Mouse (Mus musculus): ENCODE results near the gene Pogz.
"Not testable (repeated sequence)": the region's sequence is repeated elsewhere in the genome, so short reads cannot be mapped to it uniquely, and the experiment has no call there.

Gene Pogz

DNA sequence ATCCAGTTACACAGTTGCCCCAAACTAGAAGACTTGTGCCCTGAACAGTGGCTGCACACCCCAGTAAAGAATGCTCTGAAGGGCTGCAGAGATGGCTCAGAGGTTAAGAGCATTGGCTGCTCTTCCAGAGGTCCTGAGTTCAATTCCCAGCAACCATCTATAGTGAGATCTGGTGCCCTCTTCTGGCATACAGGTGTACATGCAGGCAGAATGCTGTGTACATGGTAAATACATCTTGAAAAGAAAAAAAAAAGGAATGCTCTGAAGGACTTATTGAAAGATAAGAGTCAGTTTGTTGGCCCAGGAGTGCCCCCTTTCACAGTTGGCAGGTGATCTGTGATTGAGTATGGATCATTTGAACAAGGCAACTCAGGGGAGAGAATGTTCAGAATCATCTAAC lies 4.0 kb upstream of the Pogz start:
- no peak for DNase-seq

GRCm38 (mm10) chr3:94835396-94835795 lies 2.0 kb upstream of the Pogz start:
- DNase-seq, result no peak

DNA sequence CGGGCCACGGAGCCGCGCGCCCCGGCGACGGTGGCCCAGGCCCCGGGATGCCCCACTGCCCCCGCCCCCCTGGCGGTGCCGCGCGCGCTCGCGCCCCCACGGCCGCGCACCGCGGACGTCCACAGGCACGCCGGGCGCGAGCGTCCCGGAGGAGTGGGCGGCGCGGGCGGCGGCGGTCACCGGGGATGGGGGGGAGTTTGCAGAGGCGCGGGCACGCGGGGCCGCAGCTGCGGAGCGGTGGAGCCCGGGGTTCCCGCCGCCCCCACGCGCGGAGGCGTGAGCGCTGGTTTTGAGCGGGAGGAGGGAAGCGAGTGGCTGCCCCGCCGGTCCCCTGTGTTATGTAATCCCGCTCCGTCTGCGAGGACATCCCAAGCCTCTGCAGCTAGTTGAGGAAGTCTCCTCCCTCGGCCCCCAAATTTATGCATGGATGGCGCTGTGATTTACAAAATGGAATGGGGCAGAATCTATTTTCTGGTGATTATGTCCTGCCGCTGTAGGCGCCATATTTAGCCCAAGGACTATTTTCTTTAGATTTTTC lies 661 bp downstream of the Pogz start:
- peak; percentile 87 for DNase-seq

GRCm38 (mm10) chr3:94838631-94839030 lies 1.3 kb downstream of the Pogz start:
- peak; percentile 23 for DNase-seq

- DNase-seq, result no peak
These were observed 1.7 kb downstream of the Pogz start for GRCm38 (mm10) chr3:94839101-94839500.

GRCm38 (mm10) chr3:94847382-94847781 lies 10.0 kb downstream of the Pogz start:
- peak; percentile 34 for DNase-seq

DNA sequence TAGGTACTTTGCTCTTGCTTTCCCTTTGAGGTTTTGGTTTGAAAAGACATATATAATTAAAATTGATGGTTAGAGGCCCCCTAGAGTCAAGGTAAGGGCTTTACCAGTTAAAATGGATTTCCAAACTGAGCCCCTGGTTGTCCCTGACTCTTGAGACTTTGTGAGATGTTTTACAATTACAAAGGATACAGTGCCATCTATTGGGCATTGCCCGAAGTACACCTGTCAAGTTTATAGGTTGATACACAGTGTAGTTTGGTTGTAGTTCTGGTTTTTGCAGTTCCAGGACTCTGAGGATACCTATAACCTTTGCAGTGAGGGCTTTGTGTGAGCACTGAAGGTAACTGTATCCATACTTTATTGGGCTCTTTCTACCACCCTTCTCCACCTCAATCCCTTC lies 12.0 kb downstream of the Pogz start:
- DNase-seq, result peak; percentile 82

DNA sequence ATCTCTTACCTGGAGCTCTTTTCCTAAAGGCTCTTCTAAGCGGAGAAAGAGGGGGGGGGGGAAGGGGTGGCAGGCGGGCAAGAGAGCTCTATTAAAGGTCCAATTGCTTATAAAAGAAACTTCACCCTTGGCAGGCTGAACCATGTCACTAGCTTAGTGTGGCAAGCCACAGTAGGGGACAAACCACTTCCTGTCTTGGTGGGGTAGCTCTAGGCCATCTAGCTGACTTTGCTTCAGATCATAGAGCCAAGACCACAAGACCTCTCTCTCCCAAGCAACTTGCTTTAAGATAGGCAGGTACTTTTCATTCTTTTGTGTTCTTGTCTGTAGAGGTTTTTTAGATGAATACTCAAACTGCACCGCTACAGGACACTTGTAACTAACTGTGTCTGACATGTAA lies 14.4 kb downstream of the Pogz start:
- no peak for DNase-seq

- DNase-seq, result no peak
These were observed 14.8 kb downstream of the Pogz start for GRCm38 (mm10) chr3:94852215-94852614.

GRCm38 (mm10) chr3:94859471-94859870 lies 22.1 kb downstream of the Pogz start:
- no peak for DNase-seq

DNA sequence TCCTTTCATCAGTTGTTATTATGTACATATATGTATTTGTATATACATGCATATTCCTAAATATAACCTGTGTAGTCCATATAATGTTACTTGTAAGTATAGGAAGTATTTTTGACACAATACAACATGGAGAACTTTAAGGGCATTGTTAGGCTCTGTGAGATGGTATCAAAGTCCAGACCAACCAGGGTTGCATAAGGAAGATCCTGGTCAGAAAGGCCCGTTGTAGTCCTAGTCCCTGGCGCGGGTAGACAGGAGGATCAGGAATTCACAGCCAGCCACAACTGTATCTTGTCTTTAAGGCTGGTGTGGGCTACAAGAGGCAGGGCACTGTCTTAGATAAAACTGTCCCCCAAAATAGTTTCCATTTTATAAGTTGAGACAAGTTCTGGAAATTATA lies 31.6 kb downstream of the Pogz start:
- DNase-seq, result no peak

DNA sequence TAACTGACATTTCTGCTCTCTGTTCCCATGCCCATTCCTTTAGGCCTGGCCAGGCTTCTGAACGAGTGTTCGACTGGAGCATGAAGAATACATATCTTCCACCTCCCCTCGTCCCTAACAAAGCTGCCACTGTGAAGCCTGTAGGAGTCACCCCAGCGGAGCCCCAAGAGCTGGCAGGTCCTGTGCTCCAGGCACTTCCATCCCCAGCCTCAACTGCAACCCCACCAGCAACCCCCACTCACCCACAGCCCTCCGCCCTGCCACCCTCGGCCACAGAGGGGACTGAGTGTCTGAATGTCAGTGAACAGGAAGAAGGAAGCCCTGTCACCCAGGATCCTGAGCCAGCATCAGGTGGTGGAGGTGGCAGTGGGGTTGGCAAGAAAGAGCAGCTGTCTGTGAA lies 41.3 kb downstream of the Pogz start:
- no peak for DNase-seq

GRCm38 (mm10) chr3:94881840-94882239 lies 44.5 kb downstream of the Pogz start:
- DNase-seq, result no peak

GRCm38 (mm10) chr3:94882579-94882978 lies 45.2 kb downstream of the Pogz start:
- no peak for DNase-seq

DNA sequence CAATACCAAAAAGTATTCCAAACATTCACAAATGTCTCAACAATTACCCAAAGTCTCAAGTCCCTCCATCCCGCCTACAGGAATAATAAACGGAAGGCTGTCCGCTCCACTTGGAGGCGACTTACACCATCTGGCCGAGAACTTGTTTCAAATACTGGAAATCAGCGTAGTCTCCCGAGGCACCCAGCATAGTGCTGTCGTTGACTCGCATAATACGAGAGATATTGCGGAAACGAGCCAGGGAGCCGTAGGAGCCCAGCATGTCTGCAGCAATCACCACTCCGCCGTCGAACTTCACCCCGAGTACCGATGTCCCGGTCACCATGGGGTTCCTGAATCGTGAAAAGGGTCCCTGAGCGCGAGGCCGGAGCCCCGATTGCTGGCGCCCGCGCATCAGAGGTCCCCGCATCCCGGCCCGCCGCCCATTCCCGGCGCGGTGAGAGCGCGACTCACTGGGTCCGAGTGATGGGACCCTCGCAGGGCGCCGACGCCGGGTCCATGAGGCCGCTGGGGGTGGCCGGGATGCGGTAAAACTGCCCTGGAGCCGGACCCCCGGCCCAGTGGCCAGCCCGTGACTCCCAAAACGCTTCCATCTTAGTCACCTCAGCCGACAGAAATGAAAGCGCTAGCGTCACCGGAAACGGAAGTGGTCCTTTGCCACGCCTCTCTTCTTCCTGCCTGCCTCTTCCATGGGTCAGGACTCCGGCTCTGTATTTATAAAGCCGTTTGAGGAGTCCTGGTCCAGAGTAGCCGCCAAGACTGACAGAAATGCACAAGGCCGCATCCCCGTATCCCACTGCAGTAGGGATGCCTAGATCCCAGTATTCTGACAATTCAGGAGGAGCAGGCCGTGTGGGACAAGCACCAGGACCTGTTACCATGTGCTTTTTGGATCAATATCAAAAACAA lies 49.2 kb downstream of the Pogz start, which contains the start of gene Psmb4:
Psmb4 (minus strand) TSS at position 646 of the 909 bp plus-strand sequence.
- DNase-seq, result peak; percentile 91

DNA sequence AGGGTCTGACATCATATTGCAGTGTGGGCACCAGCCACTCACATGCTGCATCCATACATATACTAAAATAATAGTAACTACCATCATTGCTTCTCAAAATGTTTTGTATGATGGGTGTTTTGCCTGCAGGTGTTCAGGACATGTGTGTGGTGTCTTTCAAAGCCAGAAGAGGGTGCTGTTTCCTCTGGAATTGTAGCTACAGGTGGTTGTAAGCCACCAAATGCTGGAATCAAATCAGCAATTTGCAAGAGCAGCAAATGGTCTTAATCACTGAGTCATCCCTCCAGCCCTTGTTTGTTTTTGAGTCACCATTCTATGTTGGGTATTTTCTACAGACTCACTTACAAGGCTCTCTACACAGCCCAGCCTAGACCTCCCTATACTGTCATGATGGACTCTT lies 51.2 kb downstream of the Pogz start:
- DNase-seq, result peak; percentile 69

DNA sequence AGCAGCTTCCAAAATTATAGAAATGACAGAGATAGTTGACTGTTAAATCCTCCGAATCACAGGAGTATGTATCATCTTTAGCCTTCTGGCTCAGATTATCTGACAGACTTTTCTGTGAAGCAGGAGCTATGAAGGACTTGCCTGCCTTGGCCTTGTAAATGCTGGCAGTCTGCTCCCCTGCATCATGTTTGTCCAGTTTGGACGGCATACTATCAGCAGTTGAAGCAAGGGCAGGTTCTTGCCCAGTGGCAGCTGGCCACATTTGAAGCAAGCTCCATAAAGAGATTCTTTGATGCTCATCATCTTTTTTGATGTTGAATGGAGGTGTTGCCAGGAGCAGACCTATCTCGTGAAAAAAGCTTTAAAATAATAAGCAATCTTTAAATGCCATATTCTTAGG lies 56.7 kb downstream of the Pogz start:
- no peak for DNase-seq

- peak; percentile 67 for DNase-seq
These were observed 65.4 kb downstream of the Pogz start for GRCm38 (mm10) chr3:94902747-94903146.

DNA sequence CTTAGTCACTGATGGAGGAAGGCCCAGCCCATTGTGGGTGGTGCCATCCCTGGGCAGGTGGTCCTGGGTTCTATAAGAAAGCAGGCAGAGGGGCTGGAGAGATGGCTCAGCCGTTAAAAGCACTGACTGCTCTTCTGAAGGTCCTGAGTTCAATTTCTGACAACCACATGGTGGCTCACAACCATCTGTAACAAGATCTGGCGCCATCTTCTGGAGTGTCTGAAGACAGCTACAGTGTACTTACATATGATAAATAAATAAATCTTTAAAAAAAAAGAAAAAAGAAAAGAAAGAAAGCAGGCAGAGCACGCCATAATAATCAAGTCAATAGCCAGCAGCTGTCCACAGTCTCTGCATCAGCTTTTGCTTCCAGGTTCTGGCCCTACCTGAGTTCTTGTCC lies 67.4 kb downstream of the Pogz start:
- DNase-seq, result not testable (repeated sequence)

DNA sequence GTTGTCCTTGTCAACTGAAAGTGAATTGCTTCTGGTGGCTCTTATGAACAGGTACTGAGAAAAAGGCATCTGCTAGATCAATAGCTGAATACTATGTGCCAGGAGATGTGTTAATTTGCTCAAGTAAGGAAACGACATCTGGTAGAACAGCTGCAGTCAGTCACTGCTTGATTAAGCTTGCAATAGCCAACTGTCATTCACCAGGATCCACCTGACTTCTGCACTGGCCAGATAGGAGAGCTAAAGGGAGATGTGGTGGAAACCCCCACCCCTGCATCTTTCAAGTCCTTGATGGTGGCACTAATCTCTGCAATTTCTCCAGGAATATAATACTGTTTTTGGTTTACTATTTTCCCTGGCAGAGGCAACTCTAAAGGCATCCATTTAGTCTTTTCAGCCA lies 69.1 kb downstream of the Pogz start:
- DNase-seq, result no peak

DNA sequence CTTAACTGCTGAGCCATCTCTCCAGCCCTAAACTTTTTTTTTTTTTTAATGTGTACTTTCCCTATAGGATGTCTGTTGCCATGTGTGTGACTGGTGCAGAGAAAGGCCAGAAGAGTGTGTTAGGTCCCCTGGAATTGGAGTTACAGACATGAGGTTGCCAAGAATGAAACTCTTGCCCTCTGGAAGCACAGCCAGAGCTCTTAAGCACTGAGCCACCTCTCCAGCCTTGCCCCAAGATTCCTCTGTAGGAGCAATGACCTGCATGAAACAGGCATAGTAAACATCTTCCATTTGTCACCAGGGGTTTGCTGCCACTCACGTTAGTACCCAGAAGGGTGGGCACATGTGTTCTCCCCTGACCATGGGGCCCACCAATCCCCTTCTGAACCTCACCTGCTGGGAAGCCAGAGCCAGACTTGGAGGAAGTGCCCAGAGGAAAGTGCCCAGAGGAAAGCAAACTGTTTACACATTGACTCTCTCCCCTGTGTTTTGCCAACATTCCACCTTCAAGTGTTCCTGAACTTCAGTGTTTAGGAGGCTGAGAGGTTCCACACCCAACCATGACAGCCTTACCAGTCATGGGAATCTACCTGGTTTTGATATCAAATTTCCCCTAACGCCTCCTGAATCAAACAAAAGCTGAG lies 73.8 kb downstream of the Pogz start:
- no peak for DNase-seq

DNA sequence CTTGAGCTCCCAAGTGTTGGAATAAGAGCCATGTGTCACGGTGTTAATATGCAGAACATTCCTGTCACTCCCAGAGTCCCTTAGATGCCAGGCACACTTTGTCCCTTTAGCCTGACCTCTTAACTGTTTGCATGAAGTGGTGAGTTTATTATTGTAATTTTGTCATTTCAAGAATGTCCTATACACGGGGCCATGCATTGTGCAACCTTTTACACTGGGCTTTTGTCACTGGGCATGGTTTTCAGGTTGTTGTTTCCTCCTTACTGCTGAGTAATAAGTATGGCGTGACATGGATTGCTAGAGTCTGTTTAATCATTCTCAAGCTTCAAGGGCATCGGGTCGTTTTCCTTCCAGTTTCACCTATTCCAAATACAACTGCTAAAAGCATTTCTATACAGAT lies 76.4 kb downstream of the Pogz start:
- peak; percentile 69 for DNase-seq

GRCm38 (mm10) chr3:94915903-94916741 lies 78.8 kb downstream of the Pogz start:
- peak; percentile 42 for DNase-seq

All from kidney, postnatal 14 days (tissue).